In genomic region chr6:38533428-38534405, GRCm38 (mm10) we compare ENCODE assay signal across 8 mouse cellular contexts. TPM values are rescaled to one million over a fixed set of nuclear protein-coding genes. Genes with fewer than 3 reads are reported as not detected.
DNase-seq lines count a peak whose midpoint lies in the region; ATAC-seq and TF ChIP-seq lines count a peak whose summit lies in the region.

Gene Fmc1 (plus strand): TSS chr6:38533502.

- peak within 1 kb of the TSS; percentile 95 for H3K9ac ChIP-seq in ES-E14 (ENCODE audit: insufficient read depth, low read depth, low read length, poor library complexity, severe bottlenecking)
- peak within 1 kb of the TSS; percentile 94 for H3K9ac ChIP-seq in forebrain, embryonic 15.5 days (replicated peaks)

- peak within 1 kb of the TSS; percentile 71 for H3K4me2 ChIP-seq in forebrain, embryonic 15.5 days (replicated peaks)

- H3K36me3 ChIP-seq in ES-E14 (ENCODE audit: control insufficient read depth, insufficient read depth, low read length, poor library complexity, severe bottlenecking) = no peaks in the 10 kb centered on the region
- H3K36me3 ChIP-seq in forebrain, embryonic 15.5 days = no peaks in the 10 kb centered on the region

- peak; percentile 97 for DNase-seq in ES-E14 (ENCODE audit: low read depth, low spot score)
- DNase-seq in cerebellum, adult 11-12 months = peak; percentile 100
- peak; percentile 98 for DNase-seq in heart, postnatal 25 days (ENCODE audit: low spot score)
- DNase-seq in layer of hippocampus, adult 18-20 months (ENCODE audit: low spot score in 2 of 2) = peak; percentile 99 to 100
- peak; percentile 97 for DNase-seq in lung, adult 2 months
- peak; percentile 99 for DNase-seq in thymus, adult 18-20 months

- 4% methylated on average over 41 of the region's 41 CpGs for WGBS in forebrain, embryonic 15.5 days
- 2% methylated on average over 41 of the region's 41 CpGs for WGBS in lung, adult 2 months

- in situ Hi-C loops in ES-E14 (cut with MboI; ENCODE audit: low sequenced_read_pairs in 2 of 2, unreplicated experiment in 2 of 2) = no loop called here

- peak within 1 kb of the TSS; percentile 64 for H3K27ac ChIP-seq in ES-E14 (ENCODE audit: insufficient read depth, low read depth, low read length, poor library complexity, severe bottlenecking)
- peak within 1 kb of the TSS; percentile 98 for H3K27ac ChIP-seq in forebrain, embryonic 15.5 days (replicated peaks)

- H3K4me3 ChIP-seq in ES-E14 (ENCODE audit: insufficient read depth in 1 of 2, low read depth in 1 of 2, low read length in 2 of 2, poor library complexity in 1 of 2, severe bottlenecking in 1 of 2) = peak within 1 kb of the TSS; percentile 82 to 88
- H3K4me3 ChIP-seq in forebrain, embryonic 15.5 days = peak within 1 kb of the TSS; percentile 98
- peak within 1 kb of the TSS; percentile 89 for H3K4me3 ChIP-seq in lung, adult 2 months (replicated peaks; ENCODE audit: extremely low read depth, low read depth, low read length)

- intact Hi-C loops in heart, postnatal 25 days (cut with DNase I) = loop anchor here (5.0 to 10.0 kb wide), 3 partner anchors 101 to 341 kb away; partner anchors contain the start of genes Hipk2, Tbxas1, Ttc26 and Ubn2

- TF ChIP-seq CTCF in lung, adult 2 months (IDR thresholded peaks at IDR 0.05; ENCODE audit: insufficient read depth, low read length) = no peak

- ATAC-seq in forebrain, embryonic 15.5 days (replicated peaks) = peak; percentile 93
- peak; percentile 86 for ATAC-seq in neutrophil, adult 5-6 weeks (ENCODE audit: extremely low read depth, insufficient number of reproducible peaks, low FRiP score, poor library complexity, severe bottlenecking)

- H3K27me3 ChIP-seq in forebrain, embryonic 15.5 days = no peaks in the 10 kb centered on the region

- no peaks in the 10 kb centered on the region for H3K4me1 ChIP-seq in ES-E14 (ENCODE audit: control insufficient read depth in 2 of 2, insufficient read depth in 2 of 2, low read length in 2 of 2, poor library complexity in 1 of 2)
- H3K4me1 ChIP-seq in forebrain, embryonic 15.5 days = peaks cover 19% of the 10 kb centered on the region
- H3K4me1 ChIP-seq in lung, adult 2 months (ENCODE audit: control insufficient read depth, insufficient read depth, low read length) = no peaks in the 10 kb centered on the region

- H3K9me3 ChIP-seq in ES-E14 (ENCODE audit: control insufficient read depth, insufficient read depth, low read depth, low read length) = no peaks in the 10 kb centered on the region
- H3K9me3 ChIP-seq in forebrain, embryonic 15.5 days = no peaks in the 10 kb centered on the region

- TF ChIP-seq POLR2A in lung, adult 2 months (IDR thresholded peaks at IDR 0.05; ENCODE audit: borderline replicate concordance, extremely low read depth, low read depth, low read length) = peak; percentile 82

TF ChIP-seq in ES-E14, 5 proteins besides CTCF, POLR2A, EP300 and RAD21:
- TF ChIP-seq HCFC1 (IDR thresholded peaks at IDR 0.05; ENCODE audit: borderline replicate concordance, insufficient read depth, low read length) (peak; percentile 95), ZNF384 (IDR thresholded peaks at IDR 0.05; ENCODE audit: low read depth, low read length) (0 out of 2 replicates have a peak, but pooled peaks have one; percentile 62), MAFK (IDR thresholded peaks at IDR 0.05; ENCODE audit: insufficient read depth, low read depth, low read length) (peak; percentile 94), ZC3H11A (IDR thresholded peaks at IDR 0.05; ENCODE audit: borderline replicate concordance, low read depth, low read length) (no peak)
TF ChIP-seq in ES-E14: peak in this region for 3.

RNA-seq across cellular contexts. Expression of gene Fmc1, which starts in this region (rescaled TPM):
- 48.0 and 83.8 TPM in 2 replicates for total RNA-seq in ES-E14 (2012; rRNA removed)
- 152 and 161 TPM in 2 replicates for polyA plus RNA-seq in forebrain, embryonic 15.5 days (2015; fragmentation: Nextera tagmentation; extraction: Ambion mirVana)
- total RNA-seq in heart, postnatal 25 days (2021) = 100 to 1,000 TPM; 231 to 256 TPM
- 10 to 100 TPM; 52.9 to 55.7 TPM for total RNA-seq in layer of hippocampus, adult 18-20 months (2021)
- 147 and 171 TPM in 2 replicates for polyA plus RNA-seq in lung, adult 2 months (2012; rRNA removed)
- total RNA-seq in neutrophil, adult 5-6 weeks (2017) = 7.9 and 8.5 TPM in 2 replicates

Comparison
In these comparisons a context has a peak if more than half of its experiments do, and no peak if none do; other contexts are left out.
1. Peak in every context shown above with its lines: DNase-seq, ATAC-seq, H3K4me3 ChIP-seq and H3K27ac ChIP-seq.